Mouse (Mus musculus) left cerebral cortex, postnatal 25 days (tissue): ENCODE results near the gene Fads6. TPM values are rescaled to one million over a fixed set of nuclear protein-coding genes. Genes with fewer than 3 reads are reported as not detected.

ENCODE experiments used
- DNase-seq, 2 experiments: peaks; one replicate each; pipeline ENCODE4 v3.0.0; 2022; ENCODE audit warnings: low spot score in 2 of 2, mixed read lengths in 1 of 2
- intact Hi-C: fragments of 180-260 bp; cut with DNase I; formaldehyde crosslinking; loops from one replicate; pipeline ENCODE4 v1.15.1; 2025
- total RNA-seq, 2 experiments: library from RNA; stranded (reverse); gene quantifications; 2 replicates each; pipeline ENCODE4 v1.2.3; 2021

Gene Fads6
- 10 to 100 TPM in 1 of 2 experiments, 1 to 10 TPM in 1; 9.5 to 10.8 TPM for total RNA-seq

DNA sequence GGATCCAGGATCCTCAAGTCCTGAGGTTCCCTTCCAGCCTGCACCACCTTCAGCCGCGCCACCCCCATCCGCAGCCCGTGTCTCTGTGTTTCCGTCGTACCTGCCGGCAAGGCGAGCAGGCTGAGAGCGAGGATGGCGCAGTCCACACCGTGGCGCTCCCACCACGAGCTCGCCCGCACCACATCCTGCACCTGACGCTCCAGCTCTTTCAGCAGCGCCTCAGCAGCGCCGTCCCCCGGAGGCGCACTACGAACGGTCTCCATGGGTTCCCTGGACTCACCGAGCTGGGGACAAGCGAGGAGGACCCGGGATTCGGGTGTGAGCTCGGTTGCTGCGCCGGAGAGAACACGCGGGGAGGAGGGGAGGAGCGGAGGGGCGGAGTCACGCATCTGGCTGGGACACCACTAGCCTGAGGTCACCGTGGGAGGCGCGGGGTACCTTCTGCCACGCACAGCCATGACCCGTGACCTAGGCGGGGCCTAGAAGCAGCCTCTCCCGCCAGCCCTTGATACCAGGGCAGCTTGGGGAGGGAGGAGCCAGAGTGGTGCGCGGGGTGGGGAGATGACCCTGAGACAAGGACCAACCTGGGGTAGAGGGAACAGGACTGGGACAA lies at the start of gene Fads6:
Gene Fads6, minus strand, starts transcription at position 450 of the 613 bp plus-strand sequence.
- peak; percentile 70 to 76 for DNase-seq
- intact Hi-C loops: no loop called here

DNA sequence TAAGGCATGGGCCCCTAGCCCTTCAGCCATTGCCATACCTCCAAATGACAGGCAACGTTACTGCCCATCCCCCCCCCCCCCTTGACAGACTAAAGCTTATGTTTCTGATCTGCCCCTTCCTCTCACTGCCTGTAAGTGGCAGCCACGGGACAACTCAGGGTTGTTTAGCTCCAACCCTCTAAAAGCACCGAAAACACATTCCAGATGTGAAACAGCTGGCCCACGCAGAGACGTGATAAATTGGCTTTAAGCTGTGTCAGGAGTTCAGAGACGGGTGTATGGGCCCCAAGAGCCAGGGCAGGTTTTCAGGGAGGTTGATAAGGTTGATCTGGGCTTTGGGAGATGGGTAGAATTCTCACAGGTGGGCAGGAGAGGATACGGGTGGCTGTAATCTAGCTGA lies 48.1 kb upstream of the Fads6 start:
- DNase-seq: no peak
- intact Hi-C loops: no loop called here

DNA sequence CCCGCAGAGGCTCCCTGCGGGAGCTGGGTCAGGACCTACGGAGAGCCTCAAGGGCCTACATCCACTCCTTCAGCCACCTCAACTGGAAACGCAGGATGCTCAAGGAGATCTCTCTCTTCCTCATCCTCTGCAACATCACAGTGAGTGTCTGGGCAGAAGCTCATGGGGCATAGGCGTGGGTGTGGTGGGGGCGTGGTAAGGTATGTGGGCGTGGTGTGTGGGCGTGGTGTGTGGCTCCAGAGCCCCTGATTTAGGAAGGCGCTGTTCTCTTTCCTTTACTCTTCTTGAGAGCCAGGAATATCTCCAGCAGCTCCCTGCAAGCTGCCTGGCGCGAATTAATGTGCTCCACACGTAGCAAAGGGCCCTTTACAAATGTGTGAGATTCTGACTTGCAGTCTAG lies 47.5 kb upstream of the Fads6 start:
- DNase-seq: peak in 1 of 2 experiments; percentile 42
- intact Hi-C loops: no loop called here

DNA sequence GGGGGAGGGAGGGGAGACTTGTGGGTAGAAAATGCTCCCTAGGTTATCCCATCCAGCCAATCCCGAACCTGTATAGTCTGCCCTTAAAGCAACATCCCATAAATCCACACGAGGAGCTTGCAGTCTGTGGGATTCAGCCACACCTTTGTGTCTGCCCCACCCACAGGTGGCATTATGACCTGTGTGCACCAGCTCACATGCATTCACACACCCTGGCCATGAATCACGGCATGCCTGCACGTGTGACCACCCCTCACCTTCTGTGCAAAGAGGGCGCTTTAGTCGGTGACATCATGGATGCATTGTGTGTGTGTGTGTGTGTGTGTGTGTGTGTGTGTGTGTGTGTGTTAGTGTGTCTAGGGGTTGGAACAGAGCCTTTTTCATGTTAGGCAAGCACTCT lies 44.4 kb upstream of the Fads6 start:
- intact Hi-C loops: no loop called here
- no peak for DNase-seq

DNA sequence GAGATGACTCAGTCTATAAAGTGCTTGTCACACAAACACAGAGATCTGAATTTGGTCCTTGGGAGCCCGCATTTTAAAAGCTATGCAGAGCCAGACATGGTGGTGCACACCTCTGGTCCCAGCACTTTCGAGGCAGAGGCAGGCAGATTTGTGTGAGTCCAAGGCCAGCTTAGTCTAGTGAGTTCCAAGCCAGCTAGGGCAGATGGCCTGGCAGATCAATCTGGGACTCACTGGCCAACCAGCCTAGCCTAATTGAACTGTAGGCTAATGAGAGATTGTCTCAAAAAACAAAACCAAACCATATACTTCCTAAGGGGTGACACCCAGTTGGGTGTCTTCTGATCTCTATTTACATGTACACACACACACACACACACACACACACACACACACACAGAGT lies 43.8 kb upstream of the Fads6 start:
- DNase-seq: no peak
- intact Hi-C loops: no loop called here

DNA sequence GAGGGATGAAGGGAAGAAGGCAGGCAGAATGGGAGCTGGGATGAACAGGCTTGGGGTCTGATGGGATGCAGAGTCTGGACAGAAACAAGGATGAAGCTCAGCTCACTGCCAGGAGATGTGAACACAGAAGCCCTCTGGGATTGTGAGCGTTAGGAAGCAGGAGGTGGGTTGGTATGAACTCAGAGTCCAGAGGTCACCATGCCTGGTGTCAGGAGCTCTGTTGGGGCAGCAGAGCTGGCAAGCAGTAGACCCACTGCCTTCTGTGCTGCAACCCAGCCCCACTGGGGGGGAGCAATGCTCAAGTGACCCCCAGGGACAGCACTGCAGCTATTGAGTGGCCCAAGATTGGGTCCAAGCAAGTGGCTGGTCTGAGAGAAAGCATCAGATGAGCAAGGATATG lies 40.4 kb upstream of the Fads6 start:
- DNase-seq: no peak
- intact Hi-C loops: no loop called here

DNA sequence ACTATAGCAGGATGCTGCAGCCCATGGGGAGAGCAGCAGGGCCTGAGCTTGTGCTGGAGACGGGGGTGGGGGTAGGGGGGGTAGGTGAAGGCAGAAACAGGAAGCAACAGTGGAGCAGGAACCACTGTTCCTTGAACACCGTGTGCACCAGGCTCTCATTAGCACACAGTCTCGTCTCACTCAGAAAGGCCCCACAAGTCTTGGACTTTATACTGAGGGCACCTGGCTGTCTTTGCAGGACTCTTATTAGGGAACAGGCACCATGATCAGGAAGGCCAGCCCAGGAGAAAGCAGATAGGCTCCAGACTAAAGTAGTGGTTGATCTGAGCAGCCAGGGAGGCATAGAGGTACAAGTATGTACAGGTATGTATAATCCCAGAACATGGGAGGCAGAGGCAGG lies 39.9 kb upstream of the Fads6 start:
- intact Hi-C loops: no loop called here
- DNase-seq: no peak

DNA sequence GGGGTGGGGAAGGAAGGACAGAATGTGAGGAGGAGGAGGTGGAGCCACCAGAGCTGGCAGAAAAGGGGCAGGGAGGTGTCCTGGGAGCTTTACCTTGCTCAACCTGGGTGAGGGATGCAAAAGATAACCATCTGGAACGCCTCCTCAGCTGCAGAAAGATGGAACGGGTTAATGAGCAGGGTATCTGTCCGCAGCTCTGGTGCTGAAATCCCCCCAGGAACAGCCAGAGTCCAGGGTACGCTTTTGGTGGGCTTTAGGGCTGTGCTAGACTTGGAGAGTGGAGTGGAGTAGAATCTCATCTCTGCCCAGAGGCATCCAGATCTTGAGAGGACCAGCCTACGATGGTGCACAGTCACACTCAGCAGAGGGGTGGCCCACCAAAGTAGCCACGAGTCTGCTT lies 38.7 kb upstream of the Fads6 start:
- intact Hi-C loops: no loop called here
- no peak for DNase-seq

DNA sequence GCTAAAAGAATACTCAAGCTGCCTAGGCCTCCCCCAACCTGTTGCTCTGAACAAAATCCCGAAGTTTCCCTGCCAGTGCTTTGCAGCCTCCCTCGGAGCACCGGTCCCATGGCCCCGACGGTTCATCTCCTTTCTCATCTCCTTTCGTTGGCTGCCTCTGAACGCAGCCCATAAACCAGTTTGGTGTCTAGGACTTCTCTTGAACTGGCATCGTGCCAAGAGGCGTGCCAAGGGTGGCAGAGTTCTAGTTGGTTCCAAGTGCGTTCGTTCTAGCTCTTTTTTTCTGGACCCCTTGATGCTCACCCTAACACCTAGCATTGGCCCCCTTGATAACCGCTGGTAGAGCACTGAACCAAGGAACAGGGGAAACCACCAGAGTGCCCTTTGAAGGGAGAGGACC lies 37.8 kb upstream of the Fads6 start:
- intact Hi-C loops: no loop called here

DNA sequence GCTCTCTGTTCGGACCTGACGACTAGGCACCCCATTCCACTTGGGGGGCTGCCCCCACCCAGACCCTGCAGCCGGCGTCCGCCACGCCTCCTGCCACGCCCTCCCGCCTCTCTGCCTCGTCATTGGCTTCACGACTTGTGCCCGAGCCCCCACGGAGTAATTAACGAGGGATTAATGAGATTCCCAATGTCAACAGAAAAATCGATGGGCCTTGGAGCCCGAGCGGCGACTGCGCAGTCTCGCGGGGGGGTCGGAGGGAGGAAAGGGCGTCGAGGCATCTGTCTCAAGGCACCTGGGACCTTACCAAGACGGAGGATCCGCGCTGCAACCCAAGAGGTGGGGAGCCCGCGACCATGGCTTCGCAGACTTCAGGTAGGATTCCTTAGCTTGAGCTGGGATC lies 37.1 kb upstream of the Fads6 start, which contains the start of gene Otop3:
Gene Otop3, plus strand, starts transcription at position 201 of the 400 bp plus-strand sequence.
- intact Hi-C loops: no loop called here
- DNase-seq: no peak

More for the DNA sequence above, 37.8 kb upstream of the Fads6 start:
- no peak for DNase-seq

DNA sequence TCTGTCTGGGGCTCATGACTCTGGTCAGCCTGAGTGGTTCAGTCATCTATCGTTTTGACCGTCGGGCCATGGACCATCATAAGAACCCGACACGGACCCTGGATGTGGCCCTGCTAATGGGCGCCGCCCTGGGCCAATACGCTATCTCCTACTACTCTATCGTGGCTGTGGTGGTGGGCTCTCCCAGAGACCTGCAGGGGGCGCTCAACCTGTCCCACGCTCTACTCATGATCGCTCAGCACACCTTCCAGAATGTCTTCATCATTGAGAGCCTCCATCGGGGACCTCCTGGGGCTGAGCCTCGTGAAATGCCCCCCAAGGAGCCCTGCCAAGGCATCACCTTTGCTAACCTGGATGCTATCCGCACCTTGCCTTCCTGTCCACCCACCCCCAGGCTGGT lies 31.9 kb upstream of the Fads6 start:
- no peak for DNase-seq
- intact Hi-C loops: no loop called here

DNA sequence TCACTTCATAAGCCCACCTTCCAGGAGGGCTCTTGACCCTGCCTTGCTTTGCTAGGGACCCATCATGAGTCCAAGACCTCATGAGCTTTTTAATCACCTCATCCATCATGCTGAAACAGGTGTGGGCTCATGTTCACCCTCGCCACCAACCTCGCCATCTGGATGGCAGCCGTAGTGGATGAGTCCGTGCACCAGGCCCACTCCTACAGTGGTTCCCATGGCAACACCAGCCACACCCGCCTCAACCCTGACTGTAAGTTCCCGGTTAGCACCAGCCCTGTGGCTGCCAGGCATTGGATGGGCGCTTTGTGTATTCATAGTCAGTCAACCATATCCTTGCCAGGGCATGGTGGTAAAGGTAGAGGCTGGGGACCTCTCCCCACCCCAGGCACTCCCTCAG lies 29.3 kb upstream of the Fads6 start:
- intact Hi-C loops: no loop called here
- peak; percentile 40 to 79 for DNase-seq

DNA sequence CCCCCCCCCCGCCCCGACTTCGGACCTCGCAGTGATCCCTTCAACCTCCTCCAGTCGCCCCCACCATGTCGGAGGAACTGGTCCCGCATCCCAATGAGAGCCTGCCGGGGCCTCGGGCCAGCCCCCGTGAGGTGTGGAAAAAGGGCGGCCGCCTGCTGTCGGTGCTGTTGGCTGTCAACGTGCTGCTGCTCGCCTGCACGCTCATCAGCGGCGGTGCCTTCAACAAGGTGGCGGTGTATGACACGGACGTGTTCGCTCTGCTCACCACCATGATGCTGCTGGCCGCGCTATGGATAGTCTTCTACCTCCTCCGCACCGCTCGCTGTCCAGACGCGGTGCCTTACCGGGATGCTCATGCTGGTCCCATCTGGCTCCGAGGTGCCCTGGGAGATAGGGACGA lies 25.9 kb upstream of the Fads6 start:
- intact Hi-C loops: no loop called here

DNA sequence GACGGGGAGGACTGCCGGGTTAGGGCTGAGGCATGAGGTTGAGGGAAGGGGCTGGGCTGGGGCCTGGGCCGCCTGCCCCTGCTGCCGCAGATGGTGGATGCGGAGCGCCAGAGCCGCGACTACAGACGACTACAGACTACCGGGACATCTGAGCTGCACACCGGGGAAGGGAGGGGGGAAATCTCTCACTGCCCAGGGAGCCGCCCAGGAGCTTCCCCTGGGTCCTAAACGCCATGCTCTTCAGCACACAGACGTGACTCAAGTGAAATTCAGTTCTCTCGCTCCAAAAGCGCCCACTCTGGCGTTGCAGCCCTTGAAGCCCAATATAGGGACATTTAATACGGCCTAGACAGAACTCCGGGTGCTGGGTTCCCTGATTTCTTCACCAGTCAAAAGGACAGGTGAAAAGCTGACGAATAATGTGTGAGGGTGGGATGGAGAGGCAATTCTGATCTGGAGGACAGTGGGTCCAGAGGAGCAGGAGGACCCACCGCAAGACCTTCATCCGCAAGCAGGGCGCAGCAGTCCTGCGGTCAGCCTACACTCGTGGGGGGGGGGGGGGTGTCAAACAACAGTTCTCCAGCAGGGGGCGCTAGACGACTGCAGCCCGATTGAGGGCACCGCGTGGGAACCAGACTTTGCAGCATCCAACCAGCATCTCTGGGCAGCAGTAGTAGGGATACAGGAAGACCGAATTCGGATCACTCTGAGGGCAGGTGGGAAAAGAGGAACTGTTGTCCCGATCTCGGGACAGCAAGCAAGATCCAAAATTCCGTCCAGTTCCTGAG lies 24.6 kb upstream of the Fads6 start, which contains the start of gene Ush1g:
Gene Ush1g, minus strand, starts transcription at position 136 of the 788 bp plus-strand sequence.
- intact Hi-C loops: loop anchor here (1.0 kb wide), 1 partner anchor 32 kb away; no protein-coding TSS in a partner anchor
- peak in 1 of 2 experiments; percentile 46 for DNase-seq

More for the DNA sequence above, 25.9 kb upstream of the Fads6 start:
- DNase-seq: no peak

DNA sequence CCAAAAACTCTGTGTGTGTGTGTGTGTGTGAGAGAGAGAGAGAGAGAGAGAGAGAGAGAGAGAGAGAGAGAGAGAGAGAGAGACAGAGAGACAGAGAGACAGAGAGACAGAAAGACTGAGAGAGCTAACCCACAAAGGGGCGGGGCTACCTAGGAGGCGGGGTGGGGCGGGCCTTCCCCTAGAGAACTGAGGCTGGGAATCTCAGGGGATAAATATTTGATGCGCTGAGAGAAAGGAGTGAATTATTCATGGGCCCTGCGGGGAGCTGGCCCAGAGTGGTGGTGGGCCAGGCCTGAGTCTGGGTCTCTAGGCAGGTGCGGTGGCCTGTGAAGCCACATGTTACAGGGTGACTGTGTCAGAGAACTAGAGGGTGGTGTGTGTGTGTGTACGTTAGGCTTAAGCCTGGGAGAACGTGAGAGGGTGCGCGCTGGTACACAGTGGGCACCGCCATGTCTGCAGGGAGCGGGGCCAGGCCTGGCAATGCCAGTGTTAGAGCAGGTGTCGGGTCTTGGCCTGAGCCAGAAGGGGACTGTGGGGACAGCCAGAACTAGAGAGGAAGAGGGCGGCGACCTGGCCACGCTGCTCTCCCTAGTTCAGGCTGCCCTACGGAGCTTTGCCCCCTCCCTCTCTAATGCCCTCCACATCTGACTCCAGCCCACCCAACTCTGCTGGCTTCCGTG lies 22.4 kb upstream of the Fads6 start:
- intact Hi-C loops: no loop called here

DNA sequence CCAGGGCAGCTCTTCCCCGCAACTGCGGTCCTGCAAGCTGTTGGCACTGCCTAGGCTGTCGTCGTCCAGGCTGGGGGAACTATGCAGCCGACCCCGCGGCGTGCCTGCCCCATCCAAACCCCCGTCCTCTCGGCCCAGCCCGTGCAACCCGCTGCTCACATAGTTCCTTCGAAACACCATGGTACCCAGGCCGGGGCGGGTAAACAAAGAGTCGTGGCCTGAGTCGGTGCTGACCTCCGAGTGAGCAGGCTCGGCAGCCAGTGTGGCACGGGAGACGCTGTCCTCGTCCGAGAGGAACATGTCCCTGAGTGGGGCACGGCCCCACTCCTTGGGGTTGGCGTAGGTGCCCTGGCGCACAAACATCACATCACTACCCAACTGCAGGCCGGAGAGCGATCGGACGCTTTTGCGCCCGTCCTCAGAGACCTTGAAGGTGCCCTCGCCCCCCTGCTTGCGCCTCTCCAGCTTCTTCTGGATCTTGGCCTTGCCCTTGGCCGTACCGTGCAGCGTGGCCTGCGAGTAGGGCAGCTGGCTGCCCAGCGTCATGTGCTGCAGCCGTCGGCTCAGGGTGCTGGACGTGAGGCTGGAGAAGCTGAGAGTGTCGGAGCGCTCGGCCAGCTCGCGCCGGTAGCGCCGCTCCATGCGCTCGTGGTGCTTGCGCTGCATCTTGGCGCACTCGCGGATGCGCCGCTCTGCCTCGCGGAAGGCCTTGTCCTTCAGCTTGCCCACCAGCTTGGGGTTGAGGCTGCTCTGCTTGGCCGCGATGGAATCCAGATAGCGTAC lies 21.0 kb upstream of the Fads6 start:
- intact Hi-C loops: no loop called here
- DNase-seq: no peak

More for the DNA sequence above, 22.4 kb upstream of the Fads6 start:
- no peak for DNase-seq

DNA sequence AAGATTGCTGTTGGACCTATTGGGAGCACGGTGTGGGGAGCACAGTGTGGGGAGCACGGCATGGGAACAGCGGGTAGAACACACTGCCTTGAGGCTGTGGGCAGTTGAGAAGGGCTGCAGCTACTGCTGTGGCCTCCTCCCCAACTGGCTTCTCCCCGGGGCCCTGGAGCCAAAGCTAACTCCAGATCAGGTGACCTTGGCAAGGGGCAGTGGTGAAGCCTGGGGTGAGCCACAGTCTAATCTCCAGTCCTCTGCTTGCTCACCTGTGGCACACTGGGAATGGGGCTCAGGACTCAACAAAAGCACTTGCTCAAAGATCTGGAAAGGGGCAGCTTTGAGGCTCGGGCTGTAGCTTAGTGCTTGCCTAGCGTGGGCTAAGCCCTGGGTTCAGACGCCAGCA lies 19.7 kb upstream of the Fads6 start:
- no peak for DNase-seq
- intact Hi-C loops: no loop called here

DNA sequence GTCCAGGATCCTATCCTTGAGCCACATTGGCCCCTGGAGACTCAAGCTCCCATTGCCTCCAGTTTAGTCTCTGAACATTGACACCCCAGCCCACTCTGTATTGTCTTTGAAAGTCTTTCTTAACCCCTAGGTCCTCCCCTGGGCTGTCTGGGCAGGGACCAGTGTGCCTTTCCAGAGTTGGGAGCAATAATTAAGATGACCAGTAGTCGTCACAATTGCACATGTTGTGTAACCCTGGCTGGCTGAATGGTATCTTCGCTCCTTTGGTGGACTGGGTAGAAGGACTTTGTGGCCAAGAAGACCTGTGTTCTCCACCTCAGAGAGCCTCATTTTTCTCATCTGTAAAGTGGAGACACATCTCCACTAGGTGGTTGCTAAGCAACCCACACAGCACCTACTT lies 16.8 kb upstream of the Fads6 start:
- no peak for DNase-seq
- intact Hi-C loops: no loop called here

DNA sequence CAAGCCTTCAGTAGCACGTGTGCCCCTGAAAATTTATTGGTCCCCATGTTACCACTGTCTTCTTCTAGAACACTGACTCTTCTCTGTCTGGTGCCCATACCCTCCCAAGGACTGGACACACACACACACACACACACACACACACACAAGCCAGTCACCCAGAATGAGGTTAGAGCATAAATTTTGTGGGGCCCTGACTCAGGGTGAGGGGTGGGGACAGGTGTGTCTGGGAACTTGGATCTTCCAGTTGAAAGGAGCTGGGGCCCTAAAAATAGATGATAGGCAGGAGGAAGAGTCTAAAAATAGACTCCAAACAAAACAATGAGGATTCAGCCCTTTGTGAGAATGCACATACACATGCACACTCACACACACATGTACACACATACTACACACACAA lies 11.3 kb upstream of the Fads6 start:
- no peak for DNase-seq
- intact Hi-C loops: no loop called here

DNA sequence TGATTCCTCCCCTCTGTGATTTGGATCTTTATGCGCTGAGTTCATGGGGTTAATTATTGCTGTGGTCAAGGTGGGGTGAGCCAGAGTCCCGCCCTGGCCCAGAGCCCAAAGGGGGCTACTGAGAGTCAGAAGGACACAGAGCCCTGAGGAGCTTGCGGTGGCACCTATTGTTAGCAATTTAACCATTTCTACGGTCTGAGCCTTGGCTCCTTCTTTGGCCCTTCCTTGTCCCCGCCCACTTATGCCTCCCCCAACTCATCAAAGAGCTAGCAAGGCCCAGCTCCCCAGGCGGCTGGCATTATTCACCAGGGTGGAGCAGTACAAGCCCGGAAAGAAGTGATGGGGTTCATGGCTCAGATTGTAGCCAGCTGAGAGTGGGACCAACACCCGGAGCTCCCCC lies 9.4 kb upstream of the Fads6 start, which contains the start of gene Otop2:
Gene Otop2, plus strand, starts transcription at position 301 of the 400 bp plus-strand sequence.
- intact Hi-C loops: no loop called here
- DNase-seq: no peak
